Mouse (Mus musculus): ENCODE data around the gene Rap2a.

- no peak for TF ChIP-seq CTCF (conservative IDR thresholded peaks at IDR 0.05; ENCODE audit: low read length)
- TF ChIP-seq NANOG (IDR thresholded peaks at IDR 0.05; ENCODE audit: borderline replicate concordance, low read length) = no peak
These were observed 45.1 kb downstream of the Rap2a start for GRCm38 (mm10) chr14:120523296-120523695.

Data from E14TG2a.4 (cell line).